ENCODE assay signal across 8 mouse cellular contexts in the genomic region with DNA sequence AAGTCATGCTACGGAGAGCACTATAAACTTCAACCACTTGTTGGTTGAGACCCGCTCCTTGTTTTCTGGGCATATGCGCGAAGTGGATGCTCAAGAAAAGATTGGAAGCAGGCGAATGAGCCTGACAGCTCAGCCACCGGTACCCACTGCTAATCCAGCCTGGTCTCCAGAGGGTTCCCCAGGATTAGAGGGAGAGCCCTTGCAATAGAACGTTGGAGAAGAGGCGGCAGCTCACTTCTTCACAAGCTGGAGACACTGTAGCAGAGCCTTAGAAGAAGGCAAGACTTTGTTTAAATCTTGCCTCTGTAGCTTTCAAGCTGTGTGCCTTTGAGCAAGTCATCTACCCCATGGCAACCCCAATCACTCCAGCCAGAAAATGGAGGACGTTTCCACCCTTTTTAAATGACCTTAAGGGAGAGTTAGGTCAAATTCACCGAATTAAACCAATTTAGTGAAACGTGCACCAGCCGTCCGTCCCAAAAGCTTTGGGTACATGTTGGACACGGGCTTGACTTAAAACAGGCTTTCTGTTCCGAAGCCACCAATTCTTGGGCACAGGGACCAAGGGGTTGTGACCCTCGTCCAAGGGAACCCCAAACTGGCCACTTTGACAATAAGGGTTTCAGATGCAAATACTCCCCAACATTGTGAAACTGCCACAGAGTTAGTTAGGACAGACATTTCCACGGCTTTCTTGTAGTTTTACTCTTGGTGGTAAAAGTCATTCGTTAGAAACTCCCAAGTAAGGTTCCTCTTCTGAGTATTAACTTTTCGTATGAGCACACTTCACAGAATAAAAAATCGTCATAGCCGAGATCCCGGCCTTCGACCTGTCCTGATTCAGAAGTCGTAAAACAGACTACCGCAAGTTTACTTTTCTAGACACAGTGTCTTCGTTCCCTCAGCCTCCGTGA. TPM values are rescaled to one million over a fixed set of nuclear protein-coding genes. Genes with fewer than 3 reads are reported as not detected.
DNase-seq lines count a peak whose midpoint lies in the region; ATAC-seq and TF ChIP-seq lines count a peak whose summit lies in the region.

No protein-coding gene starts in this region.

- H3K79me2 ChIP-seq in liver, adult 2 months (ENCODE audit: control insufficient read depth, insufficient read depth, low read length) = no peaks in the 10 kb centered on the region

- DNase-seq in liver, adult 2 months (ENCODE audit: extremely low read depth, low read depth, low spot score) = no peak
- no peak for DNase-seq in liver
- DNase-seq in large intestine, adult 2 months (ENCODE audit: low read depth, low spot score) = peak; percentile 18
- no peak for DNase-seq in left cerebral cortex, adult 8-10 months (ENCODE audit: low spot score in 2 of 2)
- DNase-seq in frontal cortex, postnatal 10 days (ENCODE audit: low spot score in 2 of 2) = no peak
- DNase-seq in ovary, postnatal 14 days (ENCODE audit: low spot score) = no peak

- peak overlapping the region; percentile 35; the same call in 1 of the 2 replicates for H3K27ac ChIP-seq in liver, adult 2 months (replicated peaks; ENCODE audit: insufficient read depth, low read depth, low read length)
- H3K27ac ChIP-seq in embryonic facial prominence, embryonic 13.5 days = no peak overlapping the region
- H3K27ac ChIP-seq in neural tube, embryonic 14.5 days (ENCODE audit: low read depth, low read length) = no peak overlapping the region

- peak overlapping the region; percentile 62 for H3K9ac ChIP-seq in liver, adult 2 months (ENCODE audit: low read depth, low read length)
- H3K9ac ChIP-seq in embryonic facial prominence, embryonic 13.5 days = peak overlapping the region; percentile 83
- peak overlapping the region; percentile 78; the same call in 1 of the 2 replicates for H3K9ac ChIP-seq in neural tube, embryonic 14.5 days (replicated peaks; ENCODE audit: low read depth, low read length)

- no peak for ATAC-seq in embryonic facial prominence, embryonic 13.5 days (ENCODE audit: insufficient number of reproducible peaks, insufficient read depth, low FRiP score, low TSS enrichment, low read depth)
- ATAC-seq in neural tube, embryonic 14.5 days (ENCODE audit: low read depth) = no peak

- H3K27me3 ChIP-seq in liver, adult 2 months (ENCODE audit: control insufficient read depth, insufficient read depth, low read length) = no peaks in the 10 kb centered on the region
- peaks cover 21% of the 10 kb centered on the region for H3K27me3 ChIP-seq in embryonic facial prominence, embryonic 13.5 days
- H3K27me3 ChIP-seq in neural tube, embryonic 14.5 days (ENCODE audit: control insufficient read depth, insufficient read depth, low read length) = peaks cover 13% of the 10 kb centered on the region

- peaks cover 14% of the 10 kb centered on the region for H3K4me1 ChIP-seq in liver, adult 2 months (ENCODE audit: control insufficient read depth, insufficient read depth, low read length)
- H3K4me1 ChIP-seq in embryonic facial prominence, embryonic 13.5 days = peaks cover 50% of the 10 kb centered on the region
- peaks cover 25% of the 10 kb centered on the region for H3K4me1 ChIP-seq in neural tube, embryonic 14.5 days (ENCODE audit: control insufficient read depth, insufficient read depth, low read length)

- no peaks in the 10 kb centered on the region for H3K9me3 ChIP-seq in embryonic facial prominence, embryonic 13.5 days
- H3K9me3 ChIP-seq in neural tube, embryonic 14.5 days (ENCODE audit: control insufficient read depth, low read length) = no peaks in the 10 kb centered on the region

- H3K4me2 ChIP-seq in embryonic facial prominence, embryonic 13.5 days = peak overlapping the region; percentile 78
- H3K4me2 ChIP-seq in neural tube, embryonic 14.5 days (ENCODE audit: low read depth, low read length) = peak overlapping the region; percentile 83

- H3K4me3 ChIP-seq in liver, adult 2 months (ENCODE audit: insufficient read depth, low read depth, low read length) = peak overlapping the region; percentile 59
- H3K4me3 ChIP-seq in embryonic facial prominence, embryonic 13.5 days = peak overlapping the region; percentile 85
- H3K4me3 ChIP-seq in neural tube, embryonic 14.5 days (ENCODE audit: low read depth, low read length) = peak overlapping the region; percentile 82

- H3K36me3 ChIP-seq in liver, adult 2 months (ENCODE audit: control insufficient read depth, insufficient read depth, low read length) = no peaks in the 10 kb centered on the region
- H3K36me3 ChIP-seq in embryonic facial prominence, embryonic 13.5 days = peaks cover 8% of the 10 kb centered on the region
- no peaks in the 10 kb centered on the region for H3K36me3 ChIP-seq in neural tube, embryonic 14.5 days (ENCODE audit: control insufficient read depth, insufficient read depth, low read length)

- TF ChIP-seq CTCF in liver, adult 2 months (IDR thresholded peaks at IDR 0.05; ENCODE audit: low read depth, low read length) = no peak

- 13% methylated on average over 27 of the region's 27 CpGs for WGBS in liver, adult 2 months
- 2% methylated on average over 27 of the region's 27 CpGs for WGBS in embryonic facial prominence, embryonic 13.5 days
- 7% methylated on average over 27 of the region's 27 CpGs for WGBS in large intestine, adult 2 months
- WGBS in neural tube, embryonic 14.5 days = 2% methylated on average over 27 of the region's 27 CpGs

- no peak for TF ChIP-seq POLR2A in liver, adult 2 months (IDR thresholded peaks at IDR 0.05; ENCODE audit: extremely low read depth, insufficient read depth, low read length)

RNA-seq across cellular contexts. Expression of gene Mllt6, which starts 2.2 kb away (rescaled TPM):
- total RNA-seq in liver, adult 2 months (2014; rRNA removed) = 3.8 and 6.0 TPM in 2 replicates
- polyA plus RNA-seq in liver, adult 2 months (2012; rRNA removed) = 8.9 and 11.2 TPM in 2 replicates
- 3.1 and 3.3 TPM in 2 replicates for polyA plus RNA-seq in embryonic facial prominence, embryonic 13.5 days (2015; fragmentation: Nextera tagmentation; extraction: Ambion mirVana)
- polyA plus RNA-seq in large intestine, adult 2 months (2012; rRNA removed) = 15.8 and 23.9 TPM in 2 replicates
- 4.7 and 5.1 TPM in 2 replicates for polyA plus RNA-seq in neural tube, embryonic 14.5 days (2014; fragmentation: Nextera tagmentation; extraction: Ambion mirVana)
- 100 to 1,000 TPM; 141 to 184 (median 161) TPM for total RNA-seq in left cerebral cortex, adult 8-10 months (2022)

RNA-seq across cellular contexts. Expression of gene Cisd3, which starts 24.6 kb away (rescaled TPM):
- 35.7 and 41.0 TPM in 2 replicates for total RNA-seq in liver, adult 2 months (2014; rRNA removed)
- polyA plus RNA-seq in liver, adult 2 months (2012; rRNA removed) = 73.6 and 94.5 TPM in 2 replicates
- polyA plus RNA-seq in embryonic facial prominence, embryonic 13.5 days (2015; fragmentation: Nextera tagmentation; extraction: Ambion mirVana) = 12.5 and 13.4 TPM in 2 replicates
- polyA plus RNA-seq in large intestine, adult 2 months (2012; rRNA removed) = 318 and 359 TPM in 2 replicates
- polyA plus RNA-seq in neural tube, embryonic 14.5 days (2014; fragmentation: Nextera tagmentation; extraction: Ambion mirVana) = 28.3 and 38.1 TPM in 2 replicates
- total RNA-seq in left cerebral cortex, adult 8-10 months (2022) = 10 to 100 TPM; 44.0 to 61.2 (median 54.6) TPM

RNA-seq across cellular contexts. Expression of gene Epop, which starts 31.5 kb away (rescaled TPM):
- 0.37 and 0.67 TPM in 2 replicates for total RNA-seq in liver, adult 2 months (2014; rRNA removed)
- 2.5 and 3.5 TPM in 2 replicates for polyA plus RNA-seq in liver, adult 2 months (2012; rRNA removed)
- 4.3 and 7.2 TPM in 2 replicates for polyA plus RNA-seq in embryonic facial prominence, embryonic 13.5 days (2015; fragmentation: Nextera tagmentation; extraction: Ambion mirVana)
- 1.2 and 1.5 TPM in 2 replicates for polyA plus RNA-seq in large intestine, adult 2 months (2012; rRNA removed)
- 1.5 and 2.4 TPM in 2 replicates for polyA plus RNA-seq in neural tube, embryonic 14.5 days (2014; fragmentation: Nextera tagmentation; extraction: Ambion mirVana)
- total RNA-seq in left cerebral cortex, adult 8-10 months (2022) = 10 to 100 TPM; 65.6 to 80.8 (median 72.9) TPM

RNA-seq across cellular contexts. Expression of gene Pcgf2, which starts 39.3 kb away (rescaled TPM):
- 0.34 and 0.37 TPM in 2 replicates for total RNA-seq in liver, adult 2 months (2014; rRNA removed)
- polyA plus RNA-seq in liver, adult 2 months (2012; rRNA removed) = 5.6 and 12.0 TPM in 2 replicates
- polyA plus RNA-seq in embryonic facial prominence, embryonic 13.5 days (2015; fragmentation: Nextera tagmentation; extraction: Ambion mirVana) = 17.2 and 20.9 TPM in 2 replicates
- polyA plus RNA-seq in large intestine, adult 2 months (2012; rRNA removed) = 26.2 and 38.3 TPM in 2 replicates
- 24.7 and 25.8 TPM in 2 replicates for polyA plus RNA-seq in neural tube, embryonic 14.5 days (2014; fragmentation: Nextera tagmentation; extraction: Ambion mirVana)
- 10 to 100 TPM; 35.3 to 39.6 (median 37.6) TPM for total RNA-seq in left cerebral cortex, adult 8-10 months (2022)

RNA-seq across cellular contexts. Expression of gene Psmb3, which starts 42.2 kb away (rescaled TPM):
- total RNA-seq in liver, adult 2 months (2014; rRNA removed) = 281 and 313 TPM in 2 replicates
- 299 and 334 TPM in 2 replicates for polyA plus RNA-seq in liver, adult 2 months (2012; rRNA removed)
- 443 and 487 TPM in 2 replicates for polyA plus RNA-seq in embryonic facial prominence, embryonic 13.5 days (2015; fragmentation: Nextera tagmentation; extraction: Ambion mirVana)
- 509 and 538 TPM in 2 replicates for polyA plus RNA-seq in large intestine, adult 2 months (2012; rRNA removed)
- polyA plus RNA-seq in neural tube, embryonic 14.5 days (2014; fragmentation: Nextera tagmentation; extraction: Ambion mirVana) = 441 and 465 TPM in 2 replicates
- 100 to 1,000 TPM; 117 to 140 (median 132) TPM for total RNA-seq in left cerebral cortex, adult 8-10 months (2022)
